Mouse (Mus musculus): ENCODE measurements at regions not wholly inside any gene's neighbourhood (a gene's known extent, or its start where the extent isn't known, plus 50 kb on each side); places are given as distances from the start of the nearest gene placed in this dataset.

DNA sequence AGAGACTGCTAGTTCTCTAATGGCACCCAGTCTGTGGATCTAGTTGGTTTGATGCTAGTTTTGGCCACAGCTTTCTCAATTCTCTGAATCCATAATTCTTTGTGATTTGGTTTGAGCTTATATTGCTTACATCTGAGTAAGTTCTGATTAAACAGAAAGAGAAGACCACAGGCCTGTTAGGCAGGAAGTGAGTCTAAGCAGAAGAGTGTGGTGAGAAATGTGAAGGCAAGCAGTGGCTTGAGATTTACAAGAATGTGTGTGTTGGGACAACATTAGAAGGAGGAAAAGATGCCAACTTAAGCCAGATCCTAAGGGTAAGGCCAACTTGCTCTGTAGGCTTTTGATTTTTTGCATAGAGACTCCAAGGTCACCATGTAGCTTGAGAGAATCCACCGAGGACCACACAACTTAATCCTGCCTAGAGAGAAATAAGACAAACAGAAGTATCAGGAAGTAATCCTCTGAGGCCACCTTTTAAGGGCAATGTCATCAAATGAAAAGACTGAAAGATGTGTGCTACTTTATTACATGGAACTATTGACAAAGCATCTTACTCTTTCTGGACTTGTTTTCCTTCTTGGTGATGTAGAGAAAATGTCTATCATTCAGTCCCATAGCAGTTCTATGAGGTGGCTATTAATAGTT lies 220.7 kb downstream of the Gm5426 start (continued):
- TF ChIP-seq USF1 (IDR thresholded peaks at IDR 0.05; ENCODE audit: low read depth, low read length) (no peak), NELFE (IDR thresholded peaks at IDR 0.05; ENCODE audit: low read depth, low read length) (no peak)

- H3K79me2 ChIP-seq (ENCODE audit: control insufficient read depth, insufficient read depth, low read length, poor library complexity), result no peaks in the 10 kb centered on the region
- no peaks in the 10 kb centered on the region for H3K9me3 ChIP-seq (replicated peaks; ENCODE audit: insufficient read depth, low read length)
- no peak for TF ChIP-seq GABPA (IDR thresholded peaks at IDR 0.05; ENCODE audit: low read depth, low read length)
- TF ChIP-seq ZNF384 (IDR thresholded peaks at IDR 0.05; ENCODE audit: low read depth, low read length), result no peak
- no peak for TF ChIP-seq HCFC1 (IDR thresholded peaks at IDR 0.05; ENCODE audit: low read depth, low read length)
- no peak for TF ChIP-seq USF2 (IDR thresholded peaks at IDR 0.05; ENCODE audit: borderline replicate concordance in 1 of 2, insufficient read depth in 1 of 2, low read depth in 1 of 2, low read length in 2 of 2)
- TF ChIP-seq USF1 (IDR thresholded peaks at IDR 0.05; ENCODE audit: low read depth, low read length), result no peak
- no peak for TF ChIP-seq TCF12 (IDR thresholded peaks at IDR 0.05; ENCODE audit: low read depth, low read length)
- TF ChIP-seq CHD2 (IDR thresholded peaks at IDR 0.05; ENCODE audit: low read length), result no peak
- TF ChIP-seq GATA1 (IDR thresholded peaks at IDR 0.05; ENCODE audit: low read depth, low read length), result no peak
- no peak for TF ChIP-seq SIN3A (IDR thresholded peaks at IDR 0.05; ENCODE audit: low read length)
- TF ChIP-seq ZMIZ1 (IDR thresholded peaks at IDR 0.05; ENCODE audit: low read depth, low read length), result no peak
- TF ChIP-seq MYB (IDR thresholded peaks at IDR 0.05; ENCODE audit: low read depth, low read length), result no peak
- no peak for TF ChIP-seq MAX (IDR thresholded peaks at IDR 0.05; ENCODE audit: low read length)
- no peak for TF ChIP-seq CHD1 (IDR thresholded peaks at IDR 0.05; ENCODE audit: low read depth, low read length)
- TF ChIP-seq JUND (IDR thresholded peaks at IDR 0.05; ENCODE audit: low read depth, low read length), result no peak
- TF ChIP-seq MEF2A (IDR thresholded peaks at IDR 0.05; ENCODE audit: extremely low read depth, insufficient replicate concordance, low read depth, low read length, poor library complexity, severe bottlenecking), result no peak
- H3K9ac ChIP-seq (ENCODE audit: control insufficient read depth, low read depth, low read length, poor library complexity, severe bottlenecking), result no peak overlapping the region
- H3K36me3 ChIP-seq (ENCODE audit: control insufficient read depth in 1 of 2, insufficient read depth in 2 of 2, low read length in 2 of 2), result no peaks in the 10 kb centered on the region
- no peak overlapping the region for H3K4me3 ChIP-seq (ENCODE audit: control insufficient read depth in 1 of 2, insufficient read depth in 1 of 2, low read depth in 2 of 2, low read length in 2 of 2)
- no peak for DNase-seq (ENCODE audit: low read depth, low spot score)
- H3K27ac ChIP-seq (ENCODE audit: control insufficient read depth, low read depth, low read length), result no peak overlapping the region
- H3K4me1 ChIP-seq (ENCODE audit: control insufficient read depth in 1 of 2, insufficient read depth in 2 of 2, low read length in 2 of 2), result no peaks in the 10 kb centered on the region
- H3K27me3 ChIP-seq (ENCODE audit: control insufficient read depth in 1 of 2, insufficient read depth in 2 of 2, low read length in 2 of 2), result no peaks in the 10 kb centered on the region
These were observed 221.2 kb downstream of the Gm5426 start for GRCm38 (mm10) chr10:96357632-96358031.

- H3K4me3 ChIP-seq (ENCODE audit: control insufficient read depth in 1 of 2, insufficient read depth in 1 of 2, low read depth in 2 of 2, low read length in 2 of 2), result no peak overlapping the region
- no peak overlapping the region for H3K27ac ChIP-seq (ENCODE audit: control insufficient read depth, low read depth, low read length)
- H3K9me3 ChIP-seq (replicated peaks; ENCODE audit: insufficient read depth, low read length), result no peaks in the 10 kb centered on the region
- no peaks in the 10 kb centered on the region for H3K79me2 ChIP-seq (ENCODE audit: control insufficient read depth, insufficient read depth, low read length, poor library complexity)
- TF ChIP-seq ZMIZ1 (IDR thresholded peaks at IDR 0.05; ENCODE audit: low read depth, low read length) (no peak), MAZ (IDR thresholded peaks at IDR 0.05; ENCODE audit: low read depth, low read length) (no peak), USF2 (IDR thresholded peaks at IDR 0.05; ENCODE audit: borderline replicate concordance in 1 of 2, insufficient read depth in 1 of 2, low read depth in 1 of 2, low read length in 2 of 2) (no peak), CHD1 (IDR thresholded peaks at IDR 0.05; ENCODE audit: low read depth, low read length) (no peak), HCFC1 (IDR thresholded peaks at IDR 0.05; ENCODE audit: low read depth, low read length) (no peak), CTCF (IDR thresholded peaks at IDR 0.05 in 2 of 3, conservative IDR thresholded peaks at IDR 0.05 in 1 of 3; ENCODE audit: control insufficient read depth in 1 of 3, insufficient read depth in 1 of 3, low read depth in 2 of 3, low read length in 3 of 3, poor library complexity in 1 of 3, severe bottlenecking in 1 of 3) (no peak), NRF1 (IDR thresholded peaks at IDR 0.05; ENCODE audit: insufficient read depth, low read depth, low read length, poor library complexity, severe bottlenecking) (no peak), BHLHE40 (IDR thresholded peaks at IDR 0.05; ENCODE audit: borderline replicate concordance, low read depth, low read length) (no peak), UBTF (IDR thresholded peaks at IDR 0.05; ENCODE audit: borderline replicate concordance, insufficient read depth, low read depth, low read length) (no peak), TBP (IDR thresholded peaks at IDR 0.05; ENCODE audit: low read depth, low read length) (no peak), ETS1 (IDR thresholded peaks at IDR 0.05; ENCODE audit: low read depth, low read length) (no peak), GATA1 (IDR thresholded peaks at IDR 0.05; ENCODE audit: low read depth, low read length) (no peak), NELFE (IDR thresholded peaks at IDR 0.05; ENCODE audit: low read depth, low read length) (no peak), JUND (IDR thresholded peaks at IDR 0.05; ENCODE audit: low read depth, low read length) (no peak), CHD2 (IDR thresholded peaks at IDR 0.05; ENCODE audit: low read length) (no peak), POLR2AphosphoS2 (IDR thresholded peaks at IDR 0.05; ENCODE audit: low read length) (no peak), POLR2A (IDR thresholded peaks at IDR 0.05; ENCODE audit: control insufficient read depth in 1 of 2, insufficient read depth in 1 of 2, low read depth in 1 of 2, low read length in 2 of 2, poor library complexity in 1 of 2) (no peak), SMC3 (IDR thresholded peaks at IDR 0.05; ENCODE audit: low read depth, low read length) (no peak), MEF2A (IDR thresholded peaks at IDR 0.05; ENCODE audit: extremely low read depth, insufficient replicate concordance, low read depth, low read length, poor library complexity, severe bottlenecking) (no peak)
- no peak overlapping the region for H3K9ac ChIP-seq (ENCODE audit: control insufficient read depth, low read depth, low read length, poor library complexity, severe bottlenecking)
- H3K36me3 ChIP-seq (ENCODE audit: control insufficient read depth in 1 of 2, insufficient read depth in 2 of 2, low read length in 2 of 2), result no peaks in the 10 kb centered on the region
- no peaks in the 10 kb centered on the region for H3K27me3 ChIP-seq (ENCODE audit: control insufficient read depth in 1 of 2, insufficient read depth in 2 of 2, low read length in 2 of 2)
- H3K4me1 ChIP-seq (ENCODE audit: control insufficient read depth in 1 of 2, insufficient read depth in 2 of 2, low read length in 2 of 2), result no peaks in the 10 kb centered on the region
- DNase-seq (ENCODE audit: low read depth, low spot score), result no peak
These were observed 222.6 kb downstream of the Gm5426 start for GRCm38 (mm10) chr10:96358984-96359383.
